Mouse (Mus musculus) stomach, postnatal 0 days (tissue): ENCODE measurements at regions not wholly inside any gene's neighbourhood (a gene's known extent, or its start where the extent isn't known, plus 50 kb on each side); places are given as distances from the start of the nearest gene placed in this dataset.

Source experiments
- ATAC-seq: fragments of 200-750 bp; cut with Nextera tagmentation; 2 replicates; pipeline ENCODE4 v1.8.0; 2017; ENCODE audit not compliant: low FRiP score, low TSS enrichment
- DNase-seq: peaks from one replicate; pipeline ENCODE4 v3.0.0-alpha.2; 2016; ENCODE audit warnings: low spot score
- H3K27ac ChIP-seq: fragments of 300-500 bp; sonication (generic); replicated peaks from 2 replicates; pipeline ENCODE4 v1.5.1; 2014; ENCODE audit warnings: mild to moderate bottlenecking, control low read depth
- H3K27me3 ChIP-seq: fragments of 300-500 bp; sonication (generic); 2 replicates; pipeline ENCODE4 v1.6.1; 2014; ENCODE audit warnings: low read length; ENCODE audit not compliant: control insufficient read depth, insufficient read depth
- H3K36me3 ChIP-seq: fragments of 300-500 bp; sonication (generic); 2 replicates; pipeline ENCODE4 v1.6.1; 2014; ENCODE audit warnings: low read length, mixed read lengths; ENCODE audit not compliant: control insufficient read depth, insufficient read depth
- H3K4me1 ChIP-seq: fragments of 300-500 bp; sonication (generic); replicated peaks from 2 replicates; pipeline ENCODE4 v1.6.1; 2014; ENCODE audit warnings: antibody characterized with exemption; ENCODE audit not compliant: control insufficient read depth, insufficient read depth
- H3K4me2 ChIP-seq: fragments of 300-500 bp; sonication (generic); replicated peaks from 2 replicates; pipeline ENCODE4 v1.6.1; 2014; ENCODE audit warnings: low read depth, mild to moderate bottlenecking, control low read depth, moderate library complexity
- H3K4me3 ChIP-seq: fragments of 300-500 bp; sonication (generic); 2 replicates; pipeline ENCODE4 v1.5.1; 2014; ENCODE audit warnings: low read depth, low read length, control low read depth
- H3K9ac ChIP-seq: fragments of 300-500 bp; sonication (generic); 2 replicates; pipeline ENCODE4 v1.6.1; 2014; ENCODE audit warnings: mild to moderate bottlenecking, low read length, control low read depth, mixed read lengths
- H3K9me3 ChIP-seq: fragments of 300-500 bp; sonication (generic); 2 replicates; pipeline ENCODE4 v1.6.1; 2016; ENCODE audit warnings: low read length; ENCODE audit not compliant: control insufficient read depth
- CTCF ChIP-seq: IDR thresholded peaks from 2 replicates; pipeline ENCODE4 v1.5.1; 2016; ENCODE audit warnings: antibody characterized with exemption, low read depth, mild to moderate bottlenecking, moderate library complexity
- EP300 ChIP-seq: optimal IDR thresholded peaks from 2 replicates; pipeline ENCODE3; 2016; ENCODE audit warnings: antibody characterized with exemption
- WGBS: fragments of 180-500 bp; shearing (Covaris S2); extraction: QIAGEN DNeasy Blood & Tissue Kit; methylation state at CpG from one replicate; pipeline ENCODE4 v1.1.7; 2014; 5-methylcytosine and 5-hydroxymethylcytosine counted together

DNA sequence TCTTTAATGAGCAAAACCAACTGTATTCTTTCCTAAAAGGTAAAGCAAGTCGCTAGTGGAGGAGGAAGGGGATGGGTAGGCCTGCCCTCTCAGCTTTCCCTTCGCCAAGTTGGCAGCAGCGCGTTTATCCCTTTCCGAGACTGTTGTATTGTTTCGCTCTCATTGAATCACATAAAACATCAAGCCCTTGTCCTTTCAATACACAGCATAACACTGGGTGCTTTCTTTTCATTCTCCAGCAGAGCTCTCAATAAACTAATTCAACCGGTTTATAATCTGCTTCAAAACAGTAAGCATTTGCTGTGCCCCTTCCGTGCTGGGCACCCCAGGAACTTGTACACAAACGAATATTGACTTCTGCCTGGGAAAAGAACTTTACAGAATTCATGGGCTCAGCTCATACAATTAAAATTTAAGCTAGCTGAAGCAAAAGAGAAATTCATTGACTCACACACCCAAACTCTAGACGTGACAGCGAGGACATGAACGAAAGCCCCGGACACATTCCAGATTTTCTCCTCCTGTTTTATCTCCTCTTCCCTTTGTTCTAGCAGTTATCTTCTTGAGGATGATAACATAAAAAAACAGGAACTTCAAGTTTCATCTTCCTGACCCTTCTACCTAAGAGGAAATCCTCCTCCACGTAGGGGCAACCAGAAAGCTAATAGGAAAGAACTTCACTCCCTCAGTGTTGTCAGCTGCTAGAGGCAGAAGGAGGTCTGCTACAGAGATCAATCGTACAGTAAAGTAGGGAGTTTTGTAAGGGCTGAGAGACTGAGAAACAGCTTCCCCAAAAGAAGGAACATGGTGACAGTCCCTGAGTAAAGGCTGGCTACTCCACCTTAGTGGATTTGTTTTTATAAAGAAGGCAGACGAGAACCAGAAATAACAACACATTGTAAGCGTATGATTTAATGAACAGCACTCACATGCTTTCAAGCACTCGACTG is 177.9 kb downstream of the Kdr start:
- Histone ChIP-seq H3K4me1 (no peaks in the 10 kb centered on the region), H3K9me3 (no peaks in the 10 kb centered on the region), H3K36me3 (no peaks in the 10 kb centered on the region), H3K9ac (no peak overlapping the region), H3K4me2 (no peak overlapping the region), H3K27ac (no peak overlapping the region), H3K4me3 (no peak overlapping the region), H3K27me3 (no peaks in the 10 kb centered on the region)
- 55% methylated on average over 18 of the region's 18 CpGs for whole genome bisulfite sequencing
- 0 out of 2 replicates have a peak, but pooled peaks have one; percentile 15 for ATAC-seq
- no peak for TF ChIP-seq EP300
- TF ChIP-seq CTCF: no peak
- no peak for DNase-seq

DNA sequence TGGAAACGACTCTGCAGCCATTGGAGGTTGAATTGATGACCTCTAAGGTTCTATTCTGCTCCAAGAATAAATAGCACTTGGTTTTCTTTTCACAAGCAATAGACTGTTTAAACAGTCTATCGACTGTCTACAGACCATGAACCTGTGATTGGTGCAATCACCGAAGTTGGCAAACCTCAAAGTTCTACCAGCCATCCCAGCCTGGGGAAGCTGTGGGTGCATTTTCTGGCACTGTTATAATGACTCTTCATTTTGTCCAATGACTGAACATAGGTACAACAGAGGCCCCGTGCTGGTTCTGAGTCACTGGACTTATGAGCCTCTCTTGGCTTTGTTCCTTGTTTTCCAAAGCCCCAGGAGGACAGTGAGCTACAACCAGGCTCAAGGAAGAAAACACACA is 178.6 kb downstream of the Kdr start:
- Histone ChIP-seq H3K9me3 (no peaks in the 10 kb centered on the region), H3K27me3 (no peaks in the 10 kb centered on the region), H3K9ac (no peak overlapping the region), H3K27ac (no peak overlapping the region), H3K4me2 (no peak overlapping the region), H3K4me3 (no peak overlapping the region), H3K36me3 (no peaks in the 10 kb centered on the region), H3K4me1 (no peaks in the 10 kb centered on the region)
- 59% methylated on average over 4 of the region's 4 CpGs for WGBS
- ATAC-seq (no peak), DNase-seq (no peak)
- TF ChIP-seq EP300 (no peak), CTCF (no peak)

DNA sequence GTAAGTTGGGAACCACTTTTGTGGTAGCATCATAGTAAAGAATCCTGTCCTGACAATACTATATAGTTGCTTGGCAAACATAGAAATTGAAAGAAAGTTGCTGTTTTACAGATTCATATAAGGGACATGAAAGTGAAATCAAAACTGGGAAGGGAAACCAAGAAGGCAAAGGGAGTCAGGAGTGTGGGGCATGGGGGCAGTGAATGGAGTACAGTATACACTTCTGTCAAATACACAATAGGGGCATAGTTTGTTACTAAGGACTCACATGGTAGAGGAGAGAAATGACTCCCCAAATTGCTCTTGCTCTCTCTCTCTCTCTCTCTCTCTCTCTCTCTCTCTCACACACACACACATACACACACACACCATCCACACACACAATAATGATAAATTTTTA is 185.1 kb downstream of the Kdr start:
- no peaks in the 10 kb centered on the region for H3K4me1 ChIP-seq
- ATAC-seq: no peak
- H3K9ac ChIP-seq: no peak overlapping the region
- H3K4me3 ChIP-seq: no peak overlapping the region
- TF ChIP-seq CTCF: no peak
- no peak for TF ChIP-seq EP300
- no peak overlapping the region for H3K4me2 ChIP-seq
- H3K9me3 ChIP-seq: no peaks in the 10 kb centered on the region
- H3K27ac ChIP-seq: no peak overlapping the region
- no peak for DNase-seq
- no peaks in the 10 kb centered on the region for H3K36me3 ChIP-seq
- H3K27me3 ChIP-seq: no peaks in the 10 kb centered on the region

DNA sequence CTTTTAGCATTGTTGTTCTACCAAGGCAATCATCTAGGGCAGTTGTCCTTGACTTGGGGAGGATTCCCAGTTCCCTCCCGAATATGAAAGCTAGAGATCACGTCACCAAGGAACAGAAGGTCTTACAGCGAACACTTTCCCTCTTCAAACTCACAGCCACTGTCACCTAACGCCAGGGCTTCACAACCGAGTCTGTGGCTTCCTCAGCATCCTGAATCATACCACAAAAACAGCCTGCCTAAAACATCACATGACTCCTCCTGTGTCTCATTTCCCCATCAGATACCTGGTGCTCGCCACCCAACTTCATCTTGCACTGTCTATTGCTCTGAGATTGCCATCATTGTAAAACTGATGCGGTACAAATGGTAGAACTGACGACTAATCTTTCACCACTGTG is 186.5 kb downstream of the Kdr start:
- 85% methylated on average over 8 of the region's 8 CpGs for WGBS

DNA sequence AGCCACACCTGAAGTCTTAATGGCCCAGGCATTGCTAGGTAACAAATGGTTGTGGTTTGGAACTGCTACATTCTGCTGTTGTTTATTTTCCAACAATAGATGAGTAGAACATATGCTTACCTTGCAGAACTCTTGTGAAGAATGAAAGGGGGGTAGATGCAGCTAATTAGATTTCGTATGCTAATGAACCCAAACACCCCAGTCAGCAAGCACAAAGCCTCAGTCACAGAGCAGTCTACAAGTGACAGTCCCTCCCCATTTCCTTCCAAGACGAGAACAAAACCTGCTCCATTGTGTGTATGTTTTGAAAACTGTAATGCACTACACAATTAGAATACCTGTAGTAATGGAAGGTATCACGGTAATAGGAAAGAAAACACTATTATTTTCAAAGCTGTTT is 190.2 kb downstream of the Kdr start:
- ATAC-seq (no peak), DNase-seq (no peak)
- WGBS: 73% methylated on average over 3 of the region's 3 CpGs
- no peaks in the 10 kb centered on the region for H3K36me3 ChIP-seq
- no peak overlapping the region for H3K4me2 ChIP-seq
- H3K9me3 ChIP-seq: no peaks in the 10 kb centered on the region
- TF ChIP-seq CTCF (no peak), EP300 (no peak)
- no peak overlapping the region for H3K27ac ChIP-seq
- no peaks in the 10 kb centered on the region for H3K27me3 ChIP-seq
- no peak overlapping the region for H3K9ac ChIP-seq
- H3K4me1 ChIP-seq: no peaks in the 10 kb centered on the region
- H3K4me3 ChIP-seq: no peak overlapping the region

More for the DNA sequence above, 186.5 kb downstream of the Kdr start:
- Histone ChIP-seq H3K4me2 (no peak overlapping the region), H3K4me3 (no peak overlapping the region), H3K9me3 (no peaks in the 10 kb centered on the region), H3K36me3 (no peaks in the 10 kb centered on the region), H3K27me3 (no peaks in the 10 kb centered on the region), H3K9ac (no peak overlapping the region), H3K4me1 (no peaks in the 10 kb centered on the region), H3K27ac (no peak overlapping the region)
- no peak for ATAC-seq
- TF ChIP-seq EP300: no peak
- no peak for TF ChIP-seq CTCF
- DNase-seq: no peak

DNA sequence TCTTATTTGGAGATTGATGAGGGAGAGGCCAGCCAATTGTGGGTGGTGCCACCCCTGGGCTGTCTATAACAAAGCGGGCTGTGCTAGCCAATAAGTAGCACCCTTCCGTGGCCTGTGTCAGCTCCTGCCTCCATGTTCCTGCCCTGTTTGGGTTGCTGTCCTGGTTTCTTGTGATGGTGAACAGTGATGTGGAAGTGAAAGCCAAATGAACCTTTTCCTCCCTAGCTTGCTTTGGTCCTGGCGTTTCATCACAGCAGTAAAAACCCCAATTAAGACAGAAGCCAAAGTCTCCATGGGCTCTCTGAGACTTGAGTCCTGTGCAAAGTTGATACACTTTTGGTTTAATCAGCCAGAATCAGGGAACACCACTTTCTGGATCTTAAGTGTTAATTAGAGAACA is 192.1 kb downstream of the Kdr start:
- TF ChIP-seq EP300: no peak
- no peak for TF ChIP-seq CTCF
- no peaks in the 10 kb centered on the region for H3K9me3 ChIP-seq
- no peak overlapping the region for H3K4me3 ChIP-seq
- H3K27ac ChIP-seq: no peak overlapping the region
- H3K27me3 ChIP-seq: no peaks in the 10 kb centered on the region
- DNase-seq (no peak), ATAC-seq (no peak)
- no peak overlapping the region for H3K9ac ChIP-seq
- WGBS: 88% methylated on average over 3 of the region's 3 CpGs
- no peaks in the 10 kb centered on the region for H3K36me3 ChIP-seq
- no peaks in the 10 kb centered on the region for H3K4me1 ChIP-seq
- no peak overlapping the region for H3K4me2 ChIP-seq
